Mouse (Mus musculus) embryonic stem cell, embryonic (primary cell): ENCODE results near the gene Clip1.

Source experiments
- CTCF ChIA-PET, 4 experiments: fragments of 300-600 bp in 2 of 4; fragments of 350-600 bp in 2 of 4; sonication (Branson Sonifier 250); formaldehyde crosslinking; loops; one replicate each; lab custom pipeline; 2022; ENCODE audit warnings: inconsistent platforms in 2 of 4; lab: Charles Lee
- POLR2A ChIA-PET, 4 experiments: fragments of 300-600 bp in 2 of 4; fragments of 350-600 bp in 2 of 4; sonication (Branson Sonifier 250); formaldehyde crosslinking; loops; one replicate each; lab custom pipeline; 2022; ENCODE audit warnings: antibody characterized with exemption in 4 of 4, inconsistent platforms in 1 of 4; lab: Charles Lee

Clip1 gene

GRCm38 (mm10) chr5:123684221-123685144 is at the start of gene Clip1:
Gene Clip1 (minus strand): TSS chr5:123684618.
- CTCF ChIA-PET = interaction anchor here in 2 of 4 experiments (1.0 to 2.6 kb wide), 7 partner anchors 13 to 183 kb away, joined by 3 to 16 read pairs (median 3); no protein-coding TSS in a partner anchor
- POLR2A ChIA-PET = interaction anchor here (0.5 to 2.9 kb wide), 30 partner anchors 10 to 1710 kb away, joined by 3 to 44 read pairs (median 4); partner anchors contain the start of genes Kntc1 (in 2 of the 4), Rsrc2 (in 2 of the 4), Zcchc8 (in 2 of the 4) and Diablo (in 1 of the 4)

- POLR2A ChIA-PET = interaction anchor here (0.5 to 7.3 kb wide), 12 partner anchors 10 to 180 kb away, joined by 3 to 151 read pairs (median 6); partner anchors contain the start of genes Zcchc8 (in 3 of the 4), Kntc1 (in 2 of the 4) and Rsrc2 (in 2 of the 4)
- CTCF ChIA-PET = interaction anchor here in 1 of 4 experiments (0.7 kb wide), 1 partner anchor 58 kb away, joined by 3 read pairs; no protein-coding TSS in a partner anchor
Observed at GRCm38 (mm10) chr5:123730981-123731380, 46.6 kb upstream of the Clip1 start.

- ChIA-PET POLR2A (interaction anchor here (0.6 to 12.8 kb wide), 16 partner anchors 9 to 1263 kb away, joined by 3 to 296 read pairs (median 4); partner anchors contain the start of genes Kntc1 (in 3 of the 4), Rsrc2 (in 3 of the 4) and Rhof (in 1 of the 4)), CTCF (interaction anchor here in 2 of 4 experiments (0.6 to 1.3 kb wide), 3 partner anchors 9 to 659 kb away, joined by 3 to 5 read pairs (median 5); no protein-coding TSS in a partner anchor)
Observed at GRCm38 (mm10) chr5:123723816-123724215, 39.4 kb upstream of the Clip1 start.

GRCm38 (mm10) chr5:123720328-123721311 is 36.2 kb upstream of the Clip1 start, which contains the start of gene Zcchc8:
Gene Zcchc8 (minus strand): TSS chr5:123721100.
- CTCF ChIA-PET = interaction anchor here in 2 of 4 experiments (0.6 to 1.5 kb wide), 6 partner anchors 10 to 50 kb away, joined by 3 to 6 read pairs (median 3); partner anchors contain the start of genes Kntc1 (in 1 of the 2) and Rsrc2 (in 1 of the 2)
- POLR2A ChIA-PET = interaction anchor here (0.5 to 12.8 kb wide), 62 partner anchors 8 to 984 kb away, joined by 3 to 296 read pairs (median 4); partner anchors contain the start of genes Kntc1 (in 4 of the 4), Rsrc2 (in 4 of the 4), Clip1 (in 2 of the 4) and 2810006K23Rik (in 1 of the 4)

GRCm38 (mm10) chr5:123714622-123715021 is 30.2 kb upstream of the Clip1 start:
- ChIA-PET CTCF (interaction anchor here in 1 of 4 experiments (1.0 kb wide), 1 partner anchor 18 kb away, joined by 3 read pairs; no protein-coding TSS in a partner anchor), POLR2A (interaction anchor here in 2 of 4 experiments (1.7 to 12.8 kb wide), 5 partner anchors 9 to 31 kb away, joined by 4 to 296 read pairs (median 10); partner anchors contain the start of genes Kntc1 (in 1 of the 2) and Rsrc2 (in 1 of the 2))

- CTCF ChIA-PET = no interaction called here
- POLR2A ChIA-PET = interaction anchor here in 2 of 4 experiments (1.5 to 12.8 kb wide), 5 partner anchors 9 to 32 kb away, joined by 4 to 296 read pairs (median 4); partner anchors contain the start of genes Kntc1 (in 1 of the 2) and Rsrc2 (in 1 of the 2)
Observed at GRCm38 (mm10) chr5:123713782-123714181, 29.4 kb upstream of the Clip1 start.

- ChIA-PET CTCF (interaction anchor here in 2 of 4 experiments (1.0 to 2.8 kb wide), 3 partner anchors 10 to 85 kb away, joined by 3 to 17 read pairs (median 5); no protein-coding TSS in a partner anchor), POLR2A (interaction anchor here (0.5 to 5.9 kb wide), 17 partner anchors 10 to 201 kb away, joined by 3 to 64 read pairs (median 4); partner anchors contain the start of genes Zcchc8 (in 3 of the 4), Kntc1 (in 2 of the 4), Rsrc2 (in 2 of the 4) and Clip1 (in 1 of the 4))
Observed at GRCm38 (mm10) chr5:123709571-123709970, 25.2 kb upstream of the Clip1 start.

- ChIA-PET POLR2A (interaction anchor here in 2 of 4 experiments (0.6 to 5.9 kb wide), 12 partner anchors 9 to 63 kb away, joined by 3 to 64 read pairs (median 5); partner anchors contain the start of genes Kntc1 (in 2 of the 2), Rsrc2 (in 2 of the 2) and Zcchc8 (in 2 of the 2)), CTCF (no interaction called here)
Observed at GRCm38 (mm10) chr5:123708598-123708997, 24.2 kb upstream of the Clip1 start.

GRCm38 (mm10) chr5:123700625-123701024 is 16.2 kb upstream of the Clip1 start:
- CTCF ChIA-PET = interaction anchor here in 3 of 4 experiments (0.5 to 3.7 kb wide), 8 partner anchors 16 to 115 kb away, joined by 3 to 16 read pairs (median 6); partner anchors contain the start of gene Clip1 (in 1 of the 3)

GRCm38 (mm10) chr5:123699198-123699597 is 14.8 kb upstream of the Clip1 start:
- ChIA-PET POLR2A (interaction anchor here in 3 of 4 experiments (0.6 to 7.1 kb wide), 20 partner anchors 10 to 199 kb away, joined by 3 to 49 read pairs (median 4); partner anchors contain the start of genes Clip1 (in 2 of the 3), Kntc1 (in 2 of the 3), Rsrc2 (in 2 of the 3) and Zcchc8 (in 2 of the 3)), CTCF (interaction anchor here (0.6 to 3.7 kb wide), 24 partner anchors 8 to 322 kb away, joined by 3 to 17 read pairs (median 4); partner anchors contain the start of gene Clip1 (in 2 of the 4))

More at GRCm38 (mm10) chr5:123700625-123701024, 16.2 kb upstream of the Clip1 start:
- POLR2A ChIA-PET = interaction anchor here (0.6 to 7.1 kb wide), 16 partner anchors 9 to 228 kb away, joined by 3 to 49 read pairs (median 4); partner anchors contain the start of genes Zcchc8 (in 3 of the 4), Rsrc2 (in 2 of the 4), Kntc1 (in 1 of the 4) and Vps33a (in 1 of the 4)

- ChIA-PET CTCF (interaction anchor here in 3 of 4 experiments (0.6 to 3.7 kb wide), 7 partner anchors 13 to 70 kb away, joined by 3 to 17 read pairs (median 3); partner anchors contain the start of gene Zcchc8 (in 1 of the 3)), POLR2A (interaction anchor here in 3 of 4 experiments (0.6 to 7.1 kb wide), 26 partner anchors 9 to 1701 kb away, joined by 3 to 49 read pairs (median 4); partner anchors contain the start of genes Kntc1 (in 3 of the 3), Rsrc2 (in 3 of the 3), Clip1 (in 2 of the 3) and Zcchc8 (in 2 of the 3))
Observed at GRCm38 (mm10) chr5:123696961-123697360, 12.5 kb upstream of the Clip1 start.

- ChIA-PET CTCF (interaction anchor here in 1 of 4 experiments (3.3 kb wide), 1 partner anchor 15 kb away, joined by 17 read pairs; no protein-coding TSS in a partner anchor), POLR2A (interaction anchor here in 2 of 4 experiments (1.2 to 7.1 kb wide), 5 partner anchors 11 to 25 kb away, joined by 3 to 44 read pairs (median 26); partner anchors contain the start of genes Clip1 (in 2 of the 2) and Zcchc8 (in 1 of the 2))
Observed at GRCm38 (mm10) chr5:123696244-123696643, 11.8 kb upstream of the Clip1 start.

GRCm38 (mm10) chr5:123694468-123694867 is 10.1 kb upstream of the Clip1 start:
- ChIA-PET POLR2A (interaction anchor here (0.6 to 5.4 kb wide), 23 partner anchors 10 to 560 kb away, joined by 3 to 44 read pairs (median 4); partner anchors contain the start of genes Clip1 (in 3 of the 4), Kntc1 (in 2 of the 4), Rsrc2 (in 2 of the 4) and Zcchc8 (in 2 of the 4)), CTCF (interaction anchor here in 2 of 4 experiments (0.6 to 1.6 kb wide), 5 partner anchors 27 to 262 kb away, joined by 3 read pairs; partner anchors contain the start of gene Diablo (in 1 of the 2))

- ChIA-PET POLR2A (interaction anchor here (0.5 to 2.9 kb wide), 21 partner anchors 11 to 387 kb away, joined by 3 to 44 read pairs (median 4); partner anchors contain the start of genes Kntc1 (in 2 of the 4), Rsrc2 (in 2 of the 4) and Zcchc8 (in 1 of the 4)), CTCF (interaction anchor here in 3 of 4 experiments (0.6 to 2.6 kb wide), 5 partner anchors 14 to 1541 kb away, joined by 3 to 16 read pairs (median 3); no protein-coding TSS in a partner anchor)
Observed at GRCm38 (mm10) chr5:123683377-123684220, 819 bp downstream of the Clip1 start.
